Mouse (Mus musculus) gastrocnemius, postnatal 4 days (tissue): Measurements from ENCODE around the gene Vwa7. TPM values are rescaled to one million over a fixed set of nuclear protein-coding genes. Genes with fewer than 3 reads are reported as not detected.
A peak's percentile ranks its signal among the peaks of the same experiment; 100 is the strongest.
"Not testable (repeated sequence)": the region's sequence is repeated elsewhere in the genome, so short reads cannot be mapped to it uniquely, and the experiment has no call there.

Source experiments
- DNase-seq, 2 experiments: peaks; one replicate each; pipeline ENCODE4 v3.0.0; 2021 to 2022; ENCODE audit warnings: low spot score in 2 of 2, mixed read lengths in 2 of 2
- total RNA-seq, 2 experiments: library from RNA; stranded (reverse); gene quantifications; 2 replicates each; pipeline ENCODE4 v1.2.3; 2021

Gene Vwa7
- total RNA-seq, 2 experiments from 2014 or later, result 0.96 to 1.2 TPM

GRCm38 (mm10) chr17:34999871-35000716 lies 16.3 kb upstream of the Vwa7 start:
- DNase-seq, result not testable (repeated sequence)

- peak; percentile 83 to 89 for DNase-seq
These were observed 15.5 kb upstream of the Vwa7 start, which contains the start of gene Vars for GRCm38 (mm10) chr17:35000717-35001451. Gene Vars, plus strand, starts transcription at chr17:35000987.

- DNase-seq, result peak in 1 of 2 experiments; percentile 50
These were observed 14.8 kb upstream of the Vwa7 start for GRCm38 (mm10) chr17:35001452-35002152.

- no peak for DNase-seq
These were observed 14.1 kb upstream of the Vwa7 start for GRCm38 (mm10) chr17:35002153-35002865.

GRCm38 (mm10) chr17:35003022-35003838 lies 13.1 kb upstream of the Vwa7 start:
- no peak for DNase-seq

- DNase-seq, result no peak
These were observed 12.2 kb upstream of the Vwa7 start for GRCm38 (mm10) chr17:35004075-35004717.

- no peak for DNase-seq
These were observed 11.2 kb upstream of the Vwa7 start for GRCm38 (mm10) chr17:35005158-35005557.

- DNase-seq, result not testable (repeated sequence)
These were observed 10.5 kb upstream of the Vwa7 start for GRCm38 (mm10) chr17:35005902-35006301.

- DNase-seq, result no peak
These were observed 8.9 kb upstream of the Vwa7 start for GRCm38 (mm10) chr17:35007387-35007991.

GRCm38 (mm10) chr17:35009586-35009985 lies 6.8 kb upstream of the Vwa7 start:
- DNase-seq, result no peak

- no peak for DNase-seq
These were observed 4.9 kb upstream of the Vwa7 start for GRCm38 (mm10) chr17:35011440-35011839.

GRCm38 (mm10) chr17:35012430-35012829 lies 3.9 kb upstream of the Vwa7 start:
- no peak for DNase-seq

- DNase-seq, result peak in 1 of 2 experiments; percentile 7
These were observed 3.2 kb upstream of the Vwa7 start for GRCm38 (mm10) chr17:35013221-35013620.

GRCm38 (mm10) chr17:35015296-35015695 lies 1.1 kb upstream of the Vwa7 start:
- no peak for DNase-seq

- DNase-seq, result no peak
These were observed 669 bp downstream of the Vwa7 start for GRCm38 (mm10) chr17:35016791-35017705.

GRCm38 (mm10) chr17:35017706-35018030 lies 1.3 kb downstream of the Vwa7 start:
- DNase-seq, result no peak

- DNase-seq, result no peak
These were observed 1.8 kb downstream of the Vwa7 start for GRCm38 (mm10) chr17:35018171-35018570.

GRCm38 (mm10) chr17:35019894-35020293 lies 3.5 kb downstream of the Vwa7 start:
- no peak for DNase-seq
